Comparison of ENCODE assay signal across 13 mouse cellular contexts in the genomic region with DNA sequence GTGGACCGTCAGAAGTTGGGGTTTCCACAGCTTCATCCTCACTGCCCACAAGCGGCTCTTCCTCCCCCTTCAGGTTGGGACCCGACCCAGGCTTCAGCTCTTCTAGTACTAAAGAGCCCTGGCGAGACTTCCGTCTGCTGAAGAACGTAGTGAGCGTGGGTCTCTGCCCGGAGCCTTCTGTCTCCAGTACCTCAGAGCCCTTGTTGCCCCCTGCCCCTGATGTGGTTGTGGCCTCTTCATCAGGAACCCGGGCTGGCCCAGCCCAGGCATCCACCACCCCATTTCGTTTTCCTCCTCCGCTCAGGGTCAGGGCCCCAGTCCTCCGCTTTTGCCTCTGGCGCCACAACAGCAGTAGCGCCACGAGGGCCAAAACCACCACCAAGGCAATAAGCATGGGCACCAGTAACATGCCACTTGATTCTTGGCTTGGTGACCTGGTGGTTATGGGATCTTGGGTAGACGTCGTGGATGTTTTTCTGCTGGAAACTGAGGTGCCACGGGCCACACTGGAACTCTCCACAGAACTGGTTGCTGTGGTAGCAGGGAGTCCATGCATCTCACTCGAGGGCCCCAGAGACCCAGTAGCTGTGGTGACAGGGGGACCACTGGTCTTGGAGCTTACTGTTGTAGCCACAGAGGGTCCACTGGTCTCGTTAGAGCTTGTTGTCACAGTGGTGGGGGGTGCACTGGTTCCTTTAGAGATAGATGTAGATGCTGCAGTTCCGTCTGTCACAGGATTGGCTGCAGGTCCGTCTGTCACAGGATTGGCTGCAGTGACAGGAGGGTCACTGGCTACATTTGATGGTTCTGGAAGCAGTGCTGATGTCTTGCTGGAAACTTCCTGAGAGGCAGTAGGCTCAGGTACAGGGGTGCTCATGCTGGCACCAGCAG. TPM values are rescaled to one million over a fixed set of nuclear protein-coding genes. Genes with fewer than 3 reads are reported as not detected.
DNase-seq lines count a peak whose midpoint lies in the region; ATAC-seq and TF ChIP-seq lines count a peak whose summit lies in the region.
"Had no signal": no experiment of that assay in that cellular context is flagged by ENCODE, and none has a peak within 500 bp of the region (broad histone marks: within the 10 kb centered on the region; RNA-seq: fewer than 3 reads in every experiment).

No protein-coding gene starts in this region.

- H3K27me3 ChIP-seq in thymus, adult 2 months (ENCODE audit: control insufficient read depth, insufficient read depth, low read length) = no peaks in the 10 kb centered on the region
- H3K27me3 ChIP-seq in midbrain, embryonic 10.5 days (ENCODE audit: low read depth, poor library complexity, severe bottlenecking) = no peaks in the 10 kb centered on the region
- H3K27me3 ChIP-seq: hindbrain, embryonic 12.5 days had no signal

- H3K9me3 ChIP-seq in midbrain, embryonic 10.5 days (replicated peaks) = no peaks in the 10 kb centered on the region
- H3K9me3 ChIP-seq: hindbrain, embryonic 12.5 days had no signal

- peak; percentile 49 for DNase-seq in thymus, adult 2 months
- DNase-seq in thymus, postnatal 0 days (ENCODE audit: low spot score) = no peak
- no peak for DNase-seq in kidney, postnatal 36 days
- no peak for DNase-seq in gastrocnemius, postnatal 25 days
- no peak for DNase-seq in left cerebral cortex, adult 11 months (ENCODE audit: low spot score)
- no peak for DNase-seq in midbrain, embryonic 10.5 days (ENCODE audit: low spot score)
- DNase-seq: heart, adult 2 months; kidney, adult 18-20 months; lung, postnatal 10 days had no signal

- H3K4me1 ChIP-seq in thymus, adult 2 months (replicated peaks; ENCODE audit: control insufficient read depth, insufficient read depth, low read length) = peaks cover 43% of the 10 kb centered on the region
- peaks cover 11% of the 10 kb centered on the region for H3K4me1 ChIP-seq in midbrain, embryonic 10.5 days

- TF ChIP-seq POLR2A in thymus, adult 2 months (IDR thresholded peaks at IDR 0.05; ENCODE audit: control insufficient read depth, extremely low read depth, insufficient read depth, low read length, poor library complexity) = no peak

- H3K27ac ChIP-seq in thymus, adult 2 months (ENCODE audit: control insufficient read depth, insufficient read depth, low read length) = peak overlapping the region; percentile 73
- no peak overlapping the region for H3K27ac ChIP-seq in midbrain, embryonic 10.5 days (replicated peaks)
- H3K27ac ChIP-seq: heart, adult 2 months; hindbrain, embryonic 12.5 days had no signal

- 9% methylated on average over 22 of the region's 22 CpGs for WGBS in thymus, adult 2 months
- 85% methylated on average over 22 of the region's 22 CpGs for WGBS in midbrain, embryonic 10.5 days

- H3K36me3 ChIP-seq in thymus, adult 2 months (ENCODE audit: control insufficient read depth, insufficient read depth, low read length) = no peaks in the 10 kb centered on the region
- H3K36me3 ChIP-seq in midbrain, embryonic 10.5 days = no peaks in the 10 kb centered on the region
- H3K36me3 ChIP-seq: hindbrain, embryonic 12.5 days had no signal

- TF ChIP-seq CTCF in thymus, adult 2 months (IDR thresholded peaks at IDR 0.05; ENCODE audit: borderline replicate concordance, control insufficient read depth, extremely low read depth, insufficient read depth, low read length, poor library complexity) = no peak

- peak; percentile 5; the same call in 1 of the 2 replicates for ATAC-seq in granulocyte monocyte progenitor cell, adult 5-6 weeks (replicated peaks; ENCODE audit: poor library complexity, severe bottlenecking)
- peak; percentile 22 for ATAC-seq in megakaryocyte-erythroid progenitor cell, adult 5-6 weeks (replicated peaks; ENCODE audit: low FRiP score, low TSS enrichment, poor library complexity, severe bottlenecking)

- peak overlapping the region; percentile 76 for H3K4me3 ChIP-seq in thymus, adult 2 months (ENCODE audit: control insufficient read depth, insufficient read depth, low read length)
- H3K4me3 ChIP-seq in midbrain, embryonic 10.5 days = no peak overlapping the region
- H3K4me3 ChIP-seq: heart, adult 2 months; hindbrain, embryonic 12.5 days had no signal

RNA-seq across cellular contexts. Expression of a gene that starts 1.2 kb away (rescaled TPM):
- 135 and 157 TPM in 2 replicates for polyA plus RNA-seq in thymus, adult 2 months (2012; rRNA removed)
- polyA plus RNA-seq in thymus, postnatal 0 days (2015; fragmentation: Nextera tagmentation; extraction: Ambion mirVana) = 26.6 and 26.7 TPM in 2 replicates
- 123 and 159 TPM in 2 replicates for total RNA-seq in granulocyte monocyte progenitor cell, adult 5-6 weeks (2014; fragmentation: Nextera tagmentation)
- 293 and 356 TPM in 2 replicates for total RNA-seq in granulocyte monocyte progenitor cell, adult 5-6 weeks (2017)
- total RNA-seq in megakaryocyte-erythroid progenitor cell, adult 5-6 weeks (2014; fragmentation: Nextera tagmentation) = 134 and 142 TPM in 2 replicates
- total RNA-seq in megakaryocyte-erythroid progenitor cell, adult 5-6 weeks (2017) = 294 and 351 TPM in 2 replicates
- under 1 TPM; 0.13 to 0.16 TPM for total RNA-seq in gastrocnemius, postnatal 25 days (2021)
- polyA plus RNA-seq in midbrain, embryonic 10.5 days (2016; fragmentation: Nextera tagmentation; extraction: Ambion mirVana) = 0.09 and 0.10 TPM in 2 replicates
- polyA plus RNA-seq: hindbrain, embryonic 12.5 days had no signal

RNA-seq across cellular contexts. Expression of a gene that starts 14.4 kb away (rescaled TPM):
- polyA plus RNA-seq in thymus, adult 2 months (2012; rRNA removed) = 8.0 and 10.1 TPM in 2 replicates
- polyA plus RNA-seq in thymus, postnatal 0 days (2015; fragmentation: Nextera tagmentation; extraction: Ambion mirVana) = 0.99 and 1.4 TPM in 2 replicates
- total RNA-seq in granulocyte monocyte progenitor cell, adult 5-6 weeks (2014; fragmentation: Nextera tagmentation) = 2.7 and 3.1 TPM in 2 replicates
- 0.21 and 1.6 TPM in 2 replicates for total RNA-seq in granulocyte monocyte progenitor cell, adult 5-6 weeks (2017)
- total RNA-seq in megakaryocyte-erythroid progenitor cell, adult 5-6 weeks (2014; fragmentation: Nextera tagmentation) = 4.4 and 8.2 TPM in 2 replicates
- 1.7 and 5.3 TPM in 2 replicates for total RNA-seq in megakaryocyte-erythroid progenitor cell, adult 5-6 weeks (2017)
- under 1 TPM; 0.43 to 0.51 TPM for total RNA-seq in gastrocnemius, postnatal 25 days (2021)
- 7.2 and 10.3 TPM in 2 replicates for polyA plus RNA-seq in midbrain, embryonic 10.5 days (2016; fragmentation: Nextera tagmentation; extraction: Ambion mirVana)
- total RNA-seq: heart, adult 2 months had no signal

RNA-seq across cellular contexts. Expression of a gene that starts 45.3 kb away (rescaled TPM):
- polyA plus RNA-seq in thymus, adult 2 months (2012; rRNA removed) = 518 and 532 TPM in 2 replicates
- 154 and 165 TPM in 2 replicates for polyA plus RNA-seq in thymus, postnatal 0 days (2015; fragmentation: Nextera tagmentation; extraction: Ambion mirVana)
- total RNA-seq in granulocyte monocyte progenitor cell, adult 5-6 weeks (2014; fragmentation: Nextera tagmentation) = 19.3 and 22.1 TPM in 2 replicates
- 23.5 and 25.9 TPM in 2 replicates for total RNA-seq in granulocyte monocyte progenitor cell, adult 5-6 weeks (2017)
- 17.6 and 18.5 TPM in 2 replicates for total RNA-seq in megakaryocyte-erythroid progenitor cell, adult 5-6 weeks (2014; fragmentation: Nextera tagmentation)
- 14.2 and 17.9 TPM in 2 replicates for total RNA-seq in megakaryocyte-erythroid progenitor cell, adult 5-6 weeks (2017)
- under 1 TPM; 0.59 to 0.91 TPM for total RNA-seq in gastrocnemius, postnatal 25 days (2021)
- polyA plus RNA-seq in midbrain, embryonic 10.5 days (2016; fragmentation: Nextera tagmentation; extraction: Ambion mirVana) = 0.91 and 1.2 TPM in 2 replicates

RNA-seq across cellular contexts. Expression of a gene that starts 49.3 kb away (rescaled TPM):
- 0.73 and 1.2 TPM in 2 replicates for polyA plus RNA-seq in thymus, adult 2 months (2012; rRNA removed)
- polyA plus RNA-seq in thymus, postnatal 0 days (2015; fragmentation: Nextera tagmentation; extraction: Ambion mirVana) = 2.4 and 2.7 TPM in 2 replicates
- not detected in 2 replicates for total RNA-seq in granulocyte monocyte progenitor cell, adult 5-6 weeks (2014; fragmentation: Nextera tagmentation)
- 1.6 and 2.5 TPM in 2 replicates for total RNA-seq in granulocyte monocyte progenitor cell, adult 5-6 weeks (2017)
- 61.9 and 97.7 TPM in 2 replicates for total RNA-seq in megakaryocyte-erythroid progenitor cell, adult 5-6 weeks (2014; fragmentation: Nextera tagmentation)
- total RNA-seq in megakaryocyte-erythroid progenitor cell, adult 5-6 weeks (2017) = 27.8 and 47.2 TPM in 2 replicates
- not detected for total RNA-seq in gastrocnemius, postnatal 25 days (2021)
- polyA plus RNA-seq in midbrain, embryonic 10.5 days (2016; fragmentation: Nextera tagmentation; extraction: Ambion mirVana) = not detected in 2 replicates
- total RNA-seq: heart, adult 2 months had no signal
- polyA plus RNA-seq: heart, adult 2 months; hindbrain, embryonic 12.5 days; limb, embryonic 11.5 days had no signal

RNA-seq across cellular contexts. Expression of a gene that starts 59.4 kb away (rescaled TPM):
- polyA plus RNA-seq in thymus, adult 2 months (2012; rRNA removed) = 63.4 and 67.2 TPM in 2 replicates
- 59.5 and 62.0 TPM in 2 replicates for polyA plus RNA-seq in thymus, postnatal 0 days (2015; fragmentation: Nextera tagmentation; extraction: Ambion mirVana)
- total RNA-seq in granulocyte monocyte progenitor cell, adult 5-6 weeks (2014; fragmentation: Nextera tagmentation) = 21.1 and 44.7 TPM in 2 replicates
- total RNA-seq in granulocyte monocyte progenitor cell, adult 5-6 weeks (2017) = 44.1 and 58.2 TPM in 2 replicates
- 49.6 and 54.8 TPM in 2 replicates for total RNA-seq in megakaryocyte-erythroid progenitor cell, adult 5-6 weeks (2014; fragmentation: Nextera tagmentation)
- total RNA-seq in megakaryocyte-erythroid progenitor cell, adult 5-6 weeks (2017) = 51.8 and 63.3 TPM in 2 replicates
- total RNA-seq in gastrocnemius, postnatal 25 days (2021) = 10 to 100 TPM; 26.2 to 28.2 TPM
- 94.3 and 109 TPM in 2 replicates for polyA plus RNA-seq in midbrain, embryonic 10.5 days (2016; fragmentation: Nextera tagmentation; extraction: Ambion mirVana)

Comparison
In these comparisons a context has a peak if more than half of its experiments do, and no peak if none do; other contexts are left out.
1. RNA of a gene that starts 1.2 kb away (total RNA-seq): 123 to 356 TPM in granulocyte monocyte progenitor cell, adult 5-6 weeks and 134 to 351 TPM in megakaryocyte-erythroid progenitor cell, adult 5-6 weeks; 0.13 to 0.16 TPM in gastrocnemius, postnatal 25 days; every median in the first group is over 100 times any median in the second.
2. RNA of a gene that starts 45.3 kb away (total RNA-seq): 19.3 to 25.9 TPM in granulocyte monocyte progenitor cell, adult 5-6 weeks and 14.2 to 18.5 TPM in megakaryocyte-erythroid progenitor cell, adult 5-6 weeks; 0.59 to 0.91 TPM in gastrocnemius, postnatal 25 days; every median in the first group is over 4 times any median in the second.